Mouse (Mus musculus) myocyte (in vitro differentiated cells): Measurements from ENCODE around the gene Trp73. TPM values are rescaled to one million over a fixed set of nuclear protein-coding genes. Genes with fewer than 3 reads are reported as not detected.

ENCODE experiments used
- H3K27me3 ChIP-seq: one replicate; pipeline ENCODE4 v1.6.1; 2011; ENCODE audit not compliant: control insufficient read depth, insufficient read depth, insufficient read length
- H3K36me3 ChIP-seq: one replicate; pipeline ENCODE4 v1.6.1; 2011; ENCODE audit not compliant: control insufficient read depth, insufficient read depth
- H3K4me2 ChIP-seq: one replicate; pipeline ENCODE4 v1.6.1; 2011; ENCODE audit warnings: low read depth, control low read depth
- H3K4me3 ChIP-seq: one replicate; pipeline ENCODE4 v1.5.1; 2011; ENCODE audit warnings: mild to moderate bottlenecking, control low read depth, moderate library complexity
- H3K79me2 ChIP-seq: one replicate; pipeline ENCODE4 v1.6.1; 2011; ENCODE audit not compliant: control insufficient read depth, insufficient read depth
- H3ac ChIP-seq: one replicate; pipeline ENCODE4 v1.6.1; 2011; ENCODE audit not compliant: control insufficient read depth, insufficient read length
- CEBPB ChIP-seq: IDR thresholded peaks from 2 replicates; pipeline ENCODE4 v1.6.1; 2011; ENCODE audit warnings: mild to moderate bottlenecking, moderate library complexity; ENCODE audit not compliant: poor library complexity, insufficient read depth, severe bottlenecking
- E2F4 ChIP-seq: IDR thresholded peaks from one replicate; pipeline ENCODE4 v1.6.1; 2011; ENCODE audit warnings: mild to moderate bottlenecking, control low read depth, moderate library complexity; ENCODE audit not compliant: insufficient read depth
- MAX ChIP-seq: IDR thresholded peaks from one replicate; pipeline ENCODE4 v1.6.1; 2011; ENCODE audit warnings: low read depth, mild to moderate bottlenecking, control low read depth
- MYOD1 ChIP-seq, 3 experiments: IDR thresholded peaks; one replicate each; pipeline ENCODE4 v1.6.1; 2011; ENCODE audit warnings: control low read depth in 2 of 3, low read depth in 2 of 3, mild to moderate bottlenecking in 2 of 3, moderate library complexity in 1 of 3; ENCODE audit not compliant: insufficient read length in 2 of 3, control insufficient read depth in 1 of 3
- MYOG ChIP-seq, 3 experiments: IDR thresholded peaks; one replicate each; pipeline ENCODE4 v1.6.1; 2011; ENCODE audit warnings: control low read depth in 2 of 3, low read depth in 2 of 3, mild to moderate bottlenecking in 2 of 3; ENCODE audit not compliant: insufficient read length in 2 of 3, control insufficient read depth in 1 of 3, insufficient read depth in 1 of 3
- POLR2A ChIP-seq: IDR thresholded peaks from one replicate; pipeline ENCODE4 v1.6.1; 2011; ENCODE audit warnings: low read depth, mild to moderate bottlenecking, control low read depth, moderate library complexity; ENCODE audit not compliant: insufficient read length
- POLR2AphosphoS2 ChIP-seq: IDR thresholded peaks from one replicate; pipeline ENCODE4 v1.6.1; 2011; ENCODE audit warnings: low read depth, control low read depth; ENCODE audit not compliant: insufficient read length
- REST ChIP-seq: IDR thresholded peaks from one replicate; pipeline ENCODE4 v1.6.1; 2011; ENCODE audit warnings: mild to moderate bottlenecking, control low read depth, moderate library complexity; ENCODE audit not compliant: insufficient read depth, insufficient read length
- SRF ChIP-seq: IDR thresholded peaks from one replicate; pipeline ENCODE4 v1.6.1; 2011; ENCODE audit warnings: low read depth; ENCODE audit not compliant: control insufficient read depth, insufficient read length
- TCF12 ChIP-seq: IDR thresholded peaks from one replicate; pipeline ENCODE4 v1.6.1; 2011; ENCODE audit warnings: mild to moderate bottlenecking, control low read depth; ENCODE audit not compliant: poor library complexity, insufficient read depth, severe bottlenecking
- TCF3 ChIP-seq: IDR thresholded peaks from one replicate; pipeline ENCODE4 v1.6.1; 2011; ENCODE audit warnings: low read depth, control low read depth; ENCODE audit not compliant: insufficient read length
- USF1 ChIP-seq: IDR thresholded peaks from one replicate; pipeline ENCODE4 v1.6.1; 2011; ENCODE audit warnings: low read depth, mild to moderate bottlenecking, control low read depth, moderate library complexity
- polyA plus RNA-seq: library from polyadenylated mRNA; unstranded; fragments of >200 nt; fragmentation: generic; extraction: Trizol; gene quantifications from one replicate; pipeline ENCODE4 v1.2.1, GENCODE M21; 2012; ENCODE audit warnings: missing spikeins

The Trp73 gene
- polyA plus RNA-seq, 1 experiment: not detected

DNA sequence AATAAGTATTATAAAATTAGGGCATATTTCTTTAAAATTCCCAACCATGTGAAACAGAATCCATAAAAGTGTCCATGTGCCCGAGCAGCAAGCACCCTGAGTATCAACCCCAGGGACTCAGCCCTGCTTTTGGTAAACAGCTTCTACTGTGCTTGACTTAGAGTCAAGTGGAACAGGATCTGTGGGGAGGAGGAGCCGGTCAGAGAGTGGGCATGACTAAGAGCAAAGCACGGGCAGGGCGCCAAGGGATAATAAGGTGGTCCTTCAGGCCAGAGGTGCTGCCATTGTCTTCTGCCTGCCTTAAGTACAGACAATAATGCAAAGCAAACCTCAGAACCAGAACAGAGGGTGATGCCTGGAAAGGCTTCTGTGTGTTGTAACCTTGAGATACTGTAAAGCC lies 132.2 kb downstream of the Trp73 start:
- H3ac ChIP-seq: no peak overlapping the region
- H3K79me2 ChIP-seq: peaks cover 8% of the 10 kb centered on the region
- H3K27me3 ChIP-seq: no peaks in the 10 kb centered on the region
- no peak for TF ChIP-seq MYOG (IDR thresholded peaks at IDR 0.05; ENCODE audit: control insufficient read depth in 1 of 3, insufficient read depth in 1 of 3, insufficient read length in 2 of 3, low read depth in 2 of 3)
- TF ChIP-seq POLR2AphosphoS2: peak; percentile 19
- no peak overlapping the region for H3K4me2 ChIP-seq
- no peak overlapping the region for H3K4me3 ChIP-seq
- no peaks in the 10 kb centered on the region for H3K36me3 ChIP-seq

DNA sequence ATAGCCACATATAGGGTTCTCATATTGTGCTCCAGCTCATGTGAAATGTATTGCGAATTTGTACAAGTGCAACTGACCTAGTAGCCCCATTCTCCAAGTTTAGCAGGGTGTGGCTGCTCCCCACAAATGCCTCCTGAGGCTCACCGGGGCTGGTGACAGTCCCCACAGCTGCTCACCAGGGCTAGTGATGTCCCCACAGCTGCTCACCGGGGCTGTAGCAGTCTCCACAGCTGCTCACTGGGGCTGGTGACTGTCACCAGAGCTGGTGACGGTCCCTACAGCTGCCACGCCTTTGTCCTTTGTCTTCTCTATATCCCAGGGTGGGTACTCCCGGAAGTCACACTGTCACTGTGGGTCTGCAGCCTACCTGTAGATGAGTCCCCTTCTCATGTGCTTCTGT lies 133.7 kb downstream of the Trp73 start:
- no peak overlapping the region for H3K4me2 ChIP-seq
- no peak overlapping the region for H3K4me3 ChIP-seq
- no peaks in the 10 kb centered on the region for H3K36me3 ChIP-seq
- no peaks in the 10 kb centered on the region for H3K27me3 ChIP-seq
- no peaks in the 10 kb centered on the region for H3K79me2 ChIP-seq
- TF ChIP-seq CEBPB: no peak
- TF ChIP-seq E2F4: no peak
- TF ChIP-seq MYOD1 (IDR thresholded peaks at IDR 0.05; ENCODE audit: control insufficient read depth in 1 of 3, insufficient read length in 2 of 3, low read depth in 2 of 3): peak; percentile 24 to 95 (median 32)
- peak; percentile 69 for TF ChIP-seq TCF12
- TF ChIP-seq MAX: no peak
- no peak for TF ChIP-seq USF1
- TF ChIP-seq REST: no peak
- TF ChIP-seq MYOG (IDR thresholded peaks at IDR 0.05; ENCODE audit: control insufficient read depth in 1 of 3, insufficient read depth in 1 of 3, insufficient read length in 2 of 3, low read depth in 2 of 3): peak; percentile 54 to 97 (median 75)
- peak; percentile 96 for TF ChIP-seq TCF3
- no peak for TF ChIP-seq SRF
- no peak for TF ChIP-seq POLR2A
- TF ChIP-seq POLR2AphosphoS2: no peak
- no peak overlapping the region for H3ac ChIP-seq

Other genes with a start within 250 kb of the Trp73 start
- gene A430005L14Rik, start 183.0 kb downstream of the Trp73 start, polyA plus RNA-seq: 29.2 TPM
- gene Dffb, start 165.1 kb downstream of the Trp73 start, polyA plus RNA-seq: 2.5 TPM
- gene Cep104, start 165.0 kb downstream of the Trp73 start, polyA plus RNA-seq: 21.7 TPM
- gene Lrrc47, start 128.5 kb downstream of the Trp73 start, polyA plus RNA-seq: 42.5 TPM
- gene Smim1, start 114.0 kb downstream of the Trp73 start, polyA plus RNA-seq: 9.5 TPM
- gene Ccdc27, start 97.5 kb downstream of the Trp73 start, polyA plus RNA-seq: not detected
- gene Wrap73, start 2.2 kb upstream of the Trp73 start, polyA plus RNA-seq: 23.8 TPM
- 96.8 TPM for gene Tprgl, start 20.5 kb upstream of the Trp73 start, polyA plus RNA-seq
- gene Megf6, start 30.5 kb upstream of the Trp73 start, polyA plus RNA-seq: not detected
- gene Arhgef16, start 161.5 kb upstream of the Trp73 start, polyA plus RNA-seq: not detected
- not detected for gene B230104I21Rik, start 195.9 kb upstream of the Trp73 start, polyA plus RNA-seq